In genomic region chr4:45047956-45048355, GRCm38 (mm10) we compare ENCODE assay signal across 14 mouse cellular contexts. TPM values are rescaled to one million over a fixed set of nuclear protein-coding genes. Genes with fewer than 3 reads are reported as not detected.
A peak's percentile ranks its signal among the peaks of the same experiment; 100 is the strongest.
DNase-seq lines count a peak whose midpoint lies in the region; ATAC-seq and TF ChIP-seq lines count a peak whose summit lies in the region.
"Had no signal": no experiment of that assay in that cellular context is flagged by ENCODE, and none has a peak within 500 bp of the region (broad histone marks: within the 10 kb centered on the region; RNA-seq: fewer than 3 reads in every experiment).

No protein-coding gene starts in this region.

- WGBS in heart, embryonic 15.5 days = 81% methylated on average over 9 of the region's 9 CpGs
- 60% methylated on average over 9 of the region's 9 CpGs for WGBS in forebrain, postnatal 0 days

- ATAC-seq in heart, embryonic 15.5 days (replicated peaks; ENCODE audit: insufficient number of reproducible peaks, insufficient read depth, low FRiP score, low read depth) = no peak
- ATAC-seq in forebrain, postnatal 0 days = peak; percentile 64
- no peak for ATAC-seq in erythroid progenitor cell, adult 5-6 weeks (replicated peaks; ENCODE audit: low FRiP score, poor library complexity, severe bottlenecking)
- ATAC-seq: intestine, embryonic 16.5 days; Patski had no signal

- no peak for TF ChIP-seq CTCF in forebrain, postnatal 0 days (IDR thresholded peaks at IDR 0.05; ENCODE audit: low read depth)

- H3K36me3 ChIP-seq in heart, embryonic 15.5 days = peaks cover 20% of the 10 kb centered on the region; the same call in 1 of the 2 replicates
- H3K36me3 ChIP-seq in forebrain, postnatal 0 days (ENCODE audit: insufficient read depth) = peaks cover 69% of the 10 kb centered on the region

- peaks cover 25% of the 10 kb centered on the region for H3K4me1 ChIP-seq in heart, embryonic 15.5 days (replicated peaks)
- no peaks in the 10 kb centered on the region for H3K4me1 ChIP-seq in forebrain, postnatal 0 days (ENCODE audit: insufficient read depth)

- no peak overlapping the region for H3K9ac ChIP-seq in heart, embryonic 15.5 days
- H3K9ac ChIP-seq in forebrain, postnatal 0 days = no peak overlapping the region

- intact Hi-C loops in heart, postnatal 36 days (cut with DNase I) = no loop called here
- intact Hi-C loops in left cerebral cortex, postnatal 14 days (cut with DNase I) = loop anchor here (5.0 kb wide), 1 partner anchor 34 kb away; the partner anchor contains the start of gene Fbxo10

- H3K27ac ChIP-seq in heart, embryonic 15.5 days = 0 out of 2 replicates have a peak overlapping the region, but pooled peaks have one; percentile 91
- H3K27ac ChIP-seq in forebrain, postnatal 0 days (ENCODE audit: low read depth, low read length) = peak overlapping the region; percentile 29

- no peak for DNase-seq in heart, postnatal 36 days
- peak; percentile 76 for DNase-seq in brain, adult 2 months (ENCODE audit: low read depth, low spot score)
- DNase-seq in forebrain, postnatal 0 days = peak; percentile 24
- DNase-seq in left cerebral cortex, postnatal 14 days (ENCODE audit: low spot score in 2 of 2) = peak; percentile 30 to 54
- DNase-seq in kidney, postnatal 36 days = no peak
- DNase-seq in retina, embryonic 14.5 days (ENCODE audit: low spot score) = no peak
- DNase-seq: adrenal gland, adult 2 months; thymus, adult 18-20 months had no signal

- H3K4me2 ChIP-seq in heart, embryonic 15.5 days = no peak overlapping the region
- no peak overlapping the region for H3K4me2 ChIP-seq in forebrain, postnatal 0 days (ENCODE audit: low read depth)
- H3K4me2 ChIP-seq: heart, embryonic 11.5 days had no signal

- H3K27me3 ChIP-seq in heart, embryonic 15.5 days = no peaks in the 10 kb centered on the region
- H3K27me3 ChIP-seq in forebrain, postnatal 0 days (ENCODE audit: insufficient read depth, low read length) = no peaks in the 10 kb centered on the region
- H3K27me3 ChIP-seq: CH12.LX, Patski had no signal

- no peaks in the 10 kb centered on the region for H3K9me3 ChIP-seq in heart, embryonic 15.5 days (replicated peaks)
- no peaks in the 10 kb centered on the region for H3K9me3 ChIP-seq in forebrain, postnatal 0 days (ENCODE audit: low read length)

- H3K4me3 ChIP-seq in heart, embryonic 15.5 days = no peak overlapping the region
- no peak overlapping the region for H3K4me3 ChIP-seq in forebrain, postnatal 0 days (ENCODE audit: low read depth, low read length)

RNA-seq across cellular contexts. Expression of gene Polr1e, which starts 29.6 kb away (rescaled TPM):
- polyA plus RNA-seq in heart, embryonic 15.5 days (2015; fragmentation: Nextera tagmentation; extraction: Ambion mirVana) = 71.2 and 73.8 TPM in 2 replicates
- total RNA-seq in heart, postnatal 36 days (2021) = 10 to 100 TPM; 21.9 to 24.8 TPM
- total RNA-seq in forebrain, postnatal 0 days (2014; rRNA removed) = 13.4 and 16.5 TPM in 2 replicates
- polyA plus RNA-seq in forebrain, postnatal 0 days (2015; fragmentation: Nextera tagmentation; extraction: Ambion mirVana) = 23.7 and 25.0 TPM in 2 replicates
- 10 to 100 TPM; 16.1 to 17.5 TPM for total RNA-seq in left cerebral cortex, postnatal 14 days (2021)
- 10.1 and 12.6 TPM in 2 replicates for total RNA-seq in erythroid progenitor cell, adult 5-6 weeks (2015; ENCODE audit: low replicate concordance)
- total RNA-seq in erythroid progenitor cell, adult 5-6 weeks (2017; ENCODE audit: low replicate concordance) = 4.1 and 12.1 TPM in 2 replicates

RNA-seq across cellular contexts. Expression of gene Zbtb5, which starts 35.7 kb away (rescaled TPM):
- 12.5 and 15.3 TPM in 2 replicates for polyA plus RNA-seq in heart, embryonic 15.5 days (2015; fragmentation: Nextera tagmentation; extraction: Ambion mirVana)
- 1 to 10 TPM; 6.0 to 6.1 TPM for total RNA-seq in heart, postnatal 36 days (2021)
- 44.5 and 49.7 TPM in 2 replicates for total RNA-seq in forebrain, postnatal 0 days (2014; rRNA removed)
- polyA plus RNA-seq in forebrain, postnatal 0 days (2015; fragmentation: Nextera tagmentation; extraction: Ambion mirVana) = 28.7 and 32.1 TPM in 2 replicates
- total RNA-seq in left cerebral cortex, postnatal 14 days (2021) = 10 to 100 TPM; 10.9 to 12.3 TPM
- 8.3 and 15.5 TPM in 2 replicates for total RNA-seq in erythroid progenitor cell, adult 5-6 weeks (2015; ENCODE audit: low replicate concordance)
- total RNA-seq in erythroid progenitor cell, adult 5-6 weeks (2017; ENCODE audit: low replicate concordance) = 9.3 and 20.2 TPM in 2 replicates

RNA-seq across cellular contexts. Expression of gene Fbxo10, which starts 36.4 kb away (rescaled TPM):
- 18.1 and 23.2 TPM in 2 replicates for polyA plus RNA-seq in heart, embryonic 15.5 days (2015; fragmentation: Nextera tagmentation; extraction: Ambion mirVana)
- total RNA-seq in heart, postnatal 36 days (2021) = 10 to 100 TPM; 10.4 to 12.0 TPM
- total RNA-seq in forebrain, postnatal 0 days (2014; rRNA removed) = 24.0 and 28.8 TPM in 2 replicates
- 11.6 and 13.5 TPM in 2 replicates for polyA plus RNA-seq in forebrain, postnatal 0 days (2015; fragmentation: Nextera tagmentation; extraction: Ambion mirVana)
- 10 to 100 TPM; 35.5 to 38.4 TPM for total RNA-seq in left cerebral cortex, postnatal 14 days (2021)
- total RNA-seq in erythroid progenitor cell, adult 5-6 weeks (2015; ENCODE audit: low replicate concordance) = 6.1 and 9.6 TPM in 2 replicates
- total RNA-seq in erythroid progenitor cell, adult 5-6 weeks (2017; ENCODE audit: low replicate concordance) = 8.0 and 14.8 TPM in 2 replicates

RNA-seq across cellular contexts. Expression of gene Tomm5, which starts 60.0 kb away (rescaled TPM):
- polyA plus RNA-seq in heart, embryonic 15.5 days (2015; fragmentation: Nextera tagmentation; extraction: Ambion mirVana) = 210 and 237 TPM in 2 replicates
- 100 to 1,000 TPM; 211 to 244 TPM for total RNA-seq in heart, postnatal 36 days (2021)
- 114 and 143 TPM in 2 replicates for total RNA-seq in forebrain, postnatal 0 days (2014; rRNA removed)
- 208 and 264 TPM in 2 replicates for polyA plus RNA-seq in forebrain, postnatal 0 days (2015; fragmentation: Nextera tagmentation; extraction: Ambion mirVana)
- 10 to 100 TPM; 68.3 to 76.1 TPM for total RNA-seq in left cerebral cortex, postnatal 14 days (2021)
- 9.0 and 70.4 TPM in 2 replicates for total RNA-seq in erythroid progenitor cell, adult 5-6 weeks (2015; ENCODE audit: low replicate concordance)
- 32.3 and 52.8 TPM in 2 replicates for total RNA-seq in erythroid progenitor cell, adult 5-6 weeks (2017; ENCODE audit: low replicate concordance)

Comparison
In these comparisons a context has a peak if more than half of its experiments do, and no peak if none do; other contexts are left out.
1. DNase-seq: peak in brain, adult 2 months (single experiment), forebrain, postnatal 0 days (single experiment) and left cerebral cortex, postnatal 14 days (2 of 2); none in heart, postnatal 36 days (0 of 2), kidney, postnatal 36 days (0 of 2) and retina, embryonic 14.5 days (single experiment).